Mouse (Mus musculus): ENCODE results near the gene Myo16.

GRCm38 (mm10) chr8:10681926-10682325, 528.2 kb downstream of the Myo16 start:
- no peak for TF ChIP-seq CTCF (conservative IDR thresholded peaks at IDR 0.05; ENCODE audit: insufficient read depth, insufficient read length, low read depth, low read length)
- no peak for TF ChIP-seq POLR2A (IDR thresholded peaks at IDR 0.05; ENCODE audit: low read depth, low read length)

All from kidney, adult 2 months (tissue).